Mouse (Mus musculus) lung, adult 2 months (tissue): ENCODE data around the gene Mettl7a2.

ENCODE experiments used
- CTCF ChIP-seq: fragments of 200-500 bp; IDR thresholded peaks from 2 replicates; pipeline ENCODE4 v1.5.1; 2011; ENCODE audit warnings: mild to moderate bottlenecking, low read length, control low read depth; ENCODE audit not compliant: insufficient read depth
- POLR2A ChIP-seq: fragments of 200-500 bp; IDR thresholded peaks from 2 replicates; pipeline ENCODE4 v1.6.1; 2011; ENCODE audit warnings: low read depth, mild to moderate bottlenecking, control low read depth, low read length, borderline replicate concordance; ENCODE audit errors: extremely low read depth

DNA sequence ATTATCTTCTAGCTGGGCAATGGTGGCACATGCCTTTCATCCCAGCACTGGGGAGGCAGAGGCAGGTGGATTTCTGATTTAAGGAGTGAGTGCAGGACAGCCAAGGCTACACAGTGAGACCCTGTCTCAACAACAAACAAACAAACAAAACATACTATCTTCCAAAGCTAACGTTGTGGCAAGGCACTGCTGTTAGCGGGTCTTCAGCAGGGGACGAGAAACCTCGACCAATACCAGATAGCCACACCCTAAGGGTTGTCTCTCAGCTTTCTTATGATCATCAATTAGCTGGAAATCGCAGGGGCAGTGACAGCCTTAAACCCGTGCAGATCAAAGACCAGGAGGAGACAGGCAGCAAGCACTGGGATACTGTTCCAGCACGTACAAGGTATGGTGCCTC is 11.2 kb downstream of the Mettl7a2 start, which contains the start of gene Higd1c:
- no peak for TF ChIP-seq CTCF
- TF ChIP-seq POLR2A = no peak
